Mouse (Mus musculus): Measurements from ENCODE around the gene Epas1. TPM values are rescaled to one million over a fixed set of nuclear protein-coding genes. Genes with fewer than 3 reads are reported as not detected.

The Epas1 gene
- total and polyA plus RNA-seq, 3 experiments: not detected

DNA sequence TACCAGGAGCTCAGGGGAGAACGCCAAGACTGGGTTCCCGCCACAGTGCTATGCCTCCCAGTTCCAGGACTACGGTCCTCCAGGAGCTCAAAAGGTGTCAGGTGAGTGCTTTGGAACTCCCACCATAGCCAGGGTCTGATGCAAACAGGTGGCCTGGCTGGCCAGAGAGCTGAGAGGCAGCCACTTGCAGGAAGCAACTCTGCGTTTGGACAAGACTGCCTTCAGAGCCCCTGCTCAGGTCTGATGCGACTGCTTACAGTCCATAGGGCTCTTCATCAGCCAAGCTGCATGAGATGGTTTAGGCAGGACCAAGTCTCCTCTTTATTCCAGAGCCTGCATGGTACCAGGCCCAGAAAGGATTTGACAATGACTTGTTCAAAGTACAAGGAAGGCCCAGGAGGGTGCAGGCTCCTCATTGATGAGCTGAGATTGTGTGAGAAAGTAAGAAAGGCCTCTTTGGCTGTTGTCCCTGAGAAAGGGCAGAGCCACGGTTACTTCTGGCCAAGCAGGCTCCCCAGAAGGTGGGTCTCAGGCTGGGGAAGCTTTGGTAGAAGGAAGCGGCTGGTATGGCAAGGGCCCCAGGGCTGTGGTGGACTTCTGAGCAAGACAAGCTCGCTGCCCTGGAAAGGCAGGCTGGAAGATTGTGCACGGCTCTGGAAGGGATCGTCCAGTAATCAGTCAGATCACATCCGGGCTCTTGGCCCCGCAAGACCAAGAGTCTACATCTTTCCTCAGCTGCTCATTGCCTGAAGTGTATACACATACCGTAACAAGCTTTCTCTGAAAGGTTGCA is 76.1 kb downstream of the Epas1 start:
- H3K36me3 ChIP-seq (ENCODE audit: control insufficient read depth in 1 of 2, insufficient read depth in 2 of 2, low read length in 2 of 2): no peaks in the 10 kb centered on the region
- no peak for DNase-seq (ENCODE audit: low read depth, low spot score)
- no peaks in the 10 kb centered on the region for H3K9me3 ChIP-seq (replicated peaks; ENCODE audit: insufficient read depth, low read length)
- no peaks in the 10 kb centered on the region for H3K27me3 ChIP-seq (ENCODE audit: control insufficient read depth in 1 of 2, insufficient read depth in 2 of 2, low read length in 2 of 2)
- no peak overlapping the region for H3K27ac ChIP-seq (ENCODE audit: control insufficient read depth, low read depth, low read length)
- no peaks in the 10 kb centered on the region for H3K4me1 ChIP-seq (ENCODE audit: control insufficient read depth in 1 of 2, insufficient read depth in 2 of 2, low read length in 2 of 2)
- TF ChIP-seq GABPA (IDR thresholded peaks at IDR 0.05; ENCODE audit: low read depth, low read length): no peak
- TF ChIP-seq USF2 (IDR thresholded peaks at IDR 0.05; ENCODE audit: borderline replicate concordance in 1 of 2, insufficient read depth in 1 of 2, low read depth in 1 of 2, low read length in 2 of 2): no peak
- TF ChIP-seq CHD2 (IDR thresholded peaks at IDR 0.05; ENCODE audit: low read length): no peak
- TF ChIP-seq ZKSCAN1 (IDR thresholded peaks at IDR 0.05; ENCODE audit: low read depth, low read length): no peak
- TF ChIP-seq E2F4 (IDR thresholded peaks at IDR 0.05; ENCODE audit: borderline replicate concordance, low read depth, low read length): no peak
- H3K4me3 ChIP-seq (ENCODE audit: control insufficient read depth in 1 of 2, insufficient read depth in 1 of 2, low read depth in 2 of 2, low read length in 2 of 2): no peak overlapping the region
- H3K9ac ChIP-seq (ENCODE audit: control insufficient read depth, low read depth, low read length, poor library complexity, severe bottlenecking): no peak overlapping the region
- no peaks in the 10 kb centered on the region for H3K79me2 ChIP-seq (ENCODE audit: control insufficient read depth, insufficient read depth, low read length, poor library complexity)

DNA sequence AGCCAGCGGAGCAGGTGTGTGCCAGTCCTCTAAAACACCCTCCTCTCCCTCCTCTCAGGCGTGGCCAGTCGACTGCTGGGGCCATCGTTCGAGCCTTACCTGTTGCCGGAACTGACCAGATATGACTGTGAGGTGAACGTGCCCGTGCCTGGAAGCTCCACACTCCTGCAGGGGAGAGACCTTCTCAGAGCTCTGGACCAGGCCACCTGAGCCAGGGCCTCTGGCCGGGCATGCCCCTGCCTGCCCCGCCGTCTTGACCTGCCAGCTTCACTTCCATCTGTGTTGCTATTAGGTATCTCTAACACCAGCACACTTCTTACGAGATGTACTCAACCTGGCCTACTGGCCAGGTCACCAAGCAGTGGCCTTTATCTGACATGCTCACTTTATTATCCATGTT is 77.4 kb downstream of the Epas1 start:
- no peaks in the 10 kb centered on the region for H3K9me3 ChIP-seq (replicated peaks; ENCODE audit: insufficient read depth, low read length)

DNA sequence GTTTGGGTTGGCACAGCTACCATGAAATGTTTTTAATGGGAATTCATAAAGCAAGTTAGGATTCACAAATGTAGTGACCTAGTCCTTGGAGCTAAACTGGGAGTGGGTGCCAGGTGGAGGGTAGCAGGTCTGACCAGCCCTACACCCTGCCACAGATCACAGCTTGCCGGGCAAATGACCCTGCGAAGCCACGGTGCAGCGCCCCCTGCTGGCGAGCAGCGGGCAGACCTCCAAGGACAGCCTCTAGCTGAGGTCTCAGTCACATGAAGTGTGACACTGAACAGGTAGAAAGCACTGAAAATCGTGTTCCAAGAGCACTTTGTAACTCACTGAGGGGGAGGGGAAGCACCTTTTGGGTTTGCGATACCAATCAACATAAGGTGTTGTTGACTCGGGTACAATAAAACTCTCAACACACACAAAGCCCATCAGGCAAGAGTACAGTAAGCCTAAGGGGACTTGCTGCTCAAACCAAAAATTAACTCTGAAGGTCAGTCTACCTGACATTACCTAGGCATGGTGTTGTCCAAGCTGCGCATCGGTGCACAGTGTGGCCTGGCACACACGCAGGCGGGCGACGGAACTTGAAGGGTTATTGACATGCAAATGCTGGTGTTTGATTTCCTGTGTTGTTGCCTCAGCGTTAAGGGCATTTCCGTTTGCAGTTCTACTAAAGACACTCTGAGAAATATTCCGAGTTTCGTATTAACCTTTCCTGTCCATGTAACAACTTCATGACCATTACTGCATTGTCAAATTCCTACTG is 79.2 kb downstream of the Epas1 start:
- H3K79me2 ChIP-seq (ENCODE audit: control insufficient read depth, insufficient read depth, low read length, poor library complexity): no peaks in the 10 kb centered on the region
- H3K4me1 ChIP-seq (ENCODE audit: control insufficient read depth in 1 of 2, insufficient read depth in 2 of 2, low read length in 2 of 2): no peaks in the 10 kb centered on the region
- TF ChIP-seq NELFE (IDR thresholded peaks at IDR 0.05; ENCODE audit: low read depth, low read length) (no peak), POLR2AphosphoS5 (IDR thresholded peaks at IDR 0.05; ENCODE audit: borderline replicate concordance, low read depth, low read length) (no peak), MYB (IDR thresholded peaks at IDR 0.05; ENCODE audit: low read depth, low read length) (no peak), TCF12 (IDR thresholded peaks at IDR 0.05; ENCODE audit: low read depth, low read length) (no peak), ZC3H11A (IDR thresholded peaks at IDR 0.05; ENCODE audit: low read depth, low read length) (peak; percentile 19; the same call in 1 of the 2 replicates), EP300 (IDR thresholded peaks at IDR 0.05; ENCODE audit: low read depth in 1 of 2, low read length in 2 of 2) (no peak), SMC3 (IDR thresholded peaks at IDR 0.05; ENCODE audit: low read depth, low read length) (peak; percentile 68), RAD21 (IDR thresholded peaks at IDR 0.05; ENCODE audit: low read depth, low read length) (peak; percentile 27), CTCF (IDR thresholded peaks at IDR 0.05 in 2 of 3, conservative IDR thresholded peaks at IDR 0.05 in 1 of 3; ENCODE audit: control insufficient read depth in 1 of 3, insufficient read depth in 1 of 3, low read depth in 2 of 3, low read length in 3 of 3, poor library complexity in 1 of 3, severe bottlenecking in 1 of 3) (peak; percentile 76 to 95 (median 94)), TAL1 (IDR thresholded peaks at IDR 0.05; ENCODE audit: low read length) (no peak)
- no peaks in the 10 kb centered on the region for H3K36me3 ChIP-seq (ENCODE audit: control insufficient read depth in 1 of 2, insufficient read depth in 2 of 2, low read length in 2 of 2)
- no peak overlapping the region for H3K27ac ChIP-seq (ENCODE audit: control insufficient read depth, low read depth, low read length)
- H3K4me3 ChIP-seq (ENCODE audit: control insufficient read depth in 1 of 2, insufficient read depth in 1 of 2, low read depth in 2 of 2, low read length in 2 of 2): no peak overlapping the region
- peak; percentile 34 for DNase-seq (ENCODE audit: low read depth, low spot score)
- H3K27me3 ChIP-seq (ENCODE audit: control insufficient read depth in 1 of 2, insufficient read depth in 2 of 2, low read length in 2 of 2): no peaks in the 10 kb centered on the region
- H3K9me3 ChIP-seq (replicated peaks; ENCODE audit: insufficient read depth, low read length): no peaks in the 10 kb centered on the region
- H3K9ac ChIP-seq (ENCODE audit: control insufficient read depth, low read depth, low read length, poor library complexity, severe bottlenecking): no peak overlapping the region

More for the DNA sequence above, 77.4 kb downstream of the Epas1 start:
- H3K79me2 ChIP-seq (ENCODE audit: control insufficient read depth, insufficient read depth, low read length, poor library complexity): no peaks in the 10 kb centered on the region
- no peak for DNase-seq (ENCODE audit: low read depth, low spot score)
- H3K27ac ChIP-seq (ENCODE audit: control insufficient read depth, low read depth, low read length): no peak overlapping the region
- TF ChIP-seq TBP (IDR thresholded peaks at IDR 0.05; ENCODE audit: low read depth, low read length) (no peak), TCF12 (IDR thresholded peaks at IDR 0.05; ENCODE audit: low read depth, low read length) (no peak), JUND (IDR thresholded peaks at IDR 0.05; ENCODE audit: low read depth, low read length) (no peak), MAX (IDR thresholded peaks at IDR 0.05; ENCODE audit: low read length) (no peak), MEF2A (IDR thresholded peaks at IDR 0.05; ENCODE audit: extremely low read depth, insufficient replicate concordance, low read depth, low read length, poor library complexity, severe bottlenecking) (no peak), MYC (IDR thresholded peaks at IDR 0.05; ENCODE audit: low read depth, low read length) (no peak), GABPA (IDR thresholded peaks at IDR 0.05; ENCODE audit: low read depth, low read length) (no peak), KAT2A (conservative IDR thresholded peaks at IDR 0.05; ENCODE audit: low read depth, low read length) (no peak)
- no peaks in the 10 kb centered on the region for H3K27me3 ChIP-seq (ENCODE audit: control insufficient read depth in 1 of 2, insufficient read depth in 2 of 2, low read length in 2 of 2)
- no peaks in the 10 kb centered on the region for H3K36me3 ChIP-seq (ENCODE audit: control insufficient read depth in 1 of 2, insufficient read depth in 2 of 2, low read length in 2 of 2)
- no peak overlapping the region for H3K4me3 ChIP-seq (ENCODE audit: control insufficient read depth in 1 of 2, insufficient read depth in 1 of 2, low read depth in 2 of 2, low read length in 2 of 2)
- no peak overlapping the region for H3K9ac ChIP-seq (ENCODE audit: control insufficient read depth, low read depth, low read length, poor library complexity, severe bottlenecking)
- H3K4me1 ChIP-seq (ENCODE audit: control insufficient read depth in 1 of 2, insufficient read depth in 2 of 2, low read length in 2 of 2): no peaks in the 10 kb centered on the region
